Mouse (Mus musculus): ENCODE results near the gene Ssh2.
A peak's percentile ranks its signal among the peaks of the same experiment; 100 is the strongest.
"Not testable (repeated sequence)": the region's sequence is repeated elsewhere in the genome, so short reads cannot be mapped to it uniquely, and the experiment has no call there.

Gene Ssh2

DNA sequence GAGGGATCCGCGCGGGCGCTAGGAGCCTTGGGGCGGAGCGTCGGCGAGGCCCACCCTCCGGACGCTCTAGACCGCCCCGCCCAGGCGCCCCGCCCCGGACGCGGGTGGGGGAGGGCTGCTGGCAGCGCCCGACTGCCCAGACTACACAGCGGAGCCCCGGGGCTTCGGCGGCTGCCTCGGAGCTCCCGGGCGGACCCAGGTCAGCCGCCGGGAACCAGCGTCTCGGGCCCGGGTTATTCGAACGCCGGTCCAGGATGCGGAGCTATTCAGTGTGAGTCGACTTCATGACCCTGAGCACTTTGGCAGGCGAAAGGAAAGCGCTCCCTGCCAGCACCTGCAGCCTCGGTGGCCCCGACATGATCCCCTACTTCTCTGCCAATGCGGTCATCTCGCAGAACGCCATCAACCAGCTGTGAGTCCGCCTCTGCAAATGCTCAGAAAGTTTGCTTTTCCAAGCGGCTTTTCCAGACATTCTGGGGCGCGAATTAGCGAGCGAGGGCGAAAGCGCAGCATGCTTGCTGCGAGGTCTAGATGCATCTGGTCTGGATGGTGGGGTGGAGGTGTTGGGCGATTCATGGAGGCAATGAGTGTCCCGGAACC lies 132.2 kb downstream of the Ssh2 start:
- DNase-seq (ENCODE audit: low spot score in 2 of 2) = peak; percentile 93 to 94

DNA sequence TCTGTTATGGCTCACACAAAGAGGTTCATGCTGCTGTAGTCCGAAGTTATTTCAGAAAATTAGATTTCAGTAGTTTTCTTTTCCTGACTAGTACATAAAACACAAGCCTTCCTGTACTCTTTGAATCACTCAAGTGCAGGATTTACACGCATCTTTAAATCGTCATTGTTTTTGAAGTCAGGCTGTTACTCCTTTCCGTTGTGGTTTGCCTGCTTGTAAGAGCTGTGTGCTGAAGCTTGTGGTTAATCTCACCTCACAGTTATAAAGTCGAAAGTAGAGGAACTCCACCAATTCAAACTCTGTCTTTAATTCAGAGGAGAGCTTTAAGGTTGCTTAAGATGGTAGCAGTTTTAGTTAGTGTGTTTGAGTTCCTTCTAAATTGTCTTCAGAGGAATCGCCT lies 132.9 kb downstream of the Ssh2 start:
- peak; percentile 69 to 73 for DNase-seq (ENCODE audit: low spot score in 2 of 2)

DNA sequence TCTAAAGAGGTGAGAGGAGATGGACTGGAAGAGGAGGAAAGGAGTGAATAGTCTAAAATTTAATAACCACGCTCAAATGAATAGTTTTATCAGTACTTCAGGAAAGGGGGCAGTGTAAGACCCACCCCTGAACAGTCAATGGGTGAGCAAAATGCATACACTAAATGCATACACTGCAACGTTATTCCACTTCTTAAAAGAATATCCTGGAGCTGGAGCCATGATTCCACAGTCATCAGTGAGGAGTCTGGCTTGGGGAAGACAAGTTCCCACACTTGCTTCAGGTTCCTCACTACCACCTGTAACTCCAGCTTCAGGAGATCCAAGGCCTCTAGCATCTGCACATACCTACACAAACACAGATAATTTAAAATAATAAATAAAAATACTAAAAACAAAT lies 133.6 kb downstream of the Ssh2 start:
- no peak for DNase-seq (ENCODE audit: low spot score in 2 of 2)

DNA sequence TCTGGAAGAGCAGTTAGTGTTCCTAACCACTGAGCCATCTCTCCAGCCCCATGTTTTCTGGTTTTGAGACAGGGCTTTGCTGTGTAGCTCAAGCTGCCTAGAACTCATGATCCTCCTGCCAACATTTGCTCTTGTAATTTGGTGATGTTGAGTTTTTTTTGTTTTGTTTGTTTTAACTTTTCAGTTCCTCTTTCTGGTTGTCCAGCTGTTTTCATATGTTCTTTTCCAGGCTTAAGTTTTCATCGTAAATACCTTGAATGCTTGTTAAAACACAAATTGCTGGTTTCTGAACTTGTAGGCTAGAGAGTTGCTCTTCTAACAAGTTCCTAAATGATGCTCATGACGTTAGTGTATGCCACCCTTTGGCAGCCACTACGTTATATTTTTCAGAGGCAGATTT lies 139.0 kb downstream of the Ssh2 start:
- DNase-seq (ENCODE audit: low spot score in 2 of 2) = no peak

DNA sequence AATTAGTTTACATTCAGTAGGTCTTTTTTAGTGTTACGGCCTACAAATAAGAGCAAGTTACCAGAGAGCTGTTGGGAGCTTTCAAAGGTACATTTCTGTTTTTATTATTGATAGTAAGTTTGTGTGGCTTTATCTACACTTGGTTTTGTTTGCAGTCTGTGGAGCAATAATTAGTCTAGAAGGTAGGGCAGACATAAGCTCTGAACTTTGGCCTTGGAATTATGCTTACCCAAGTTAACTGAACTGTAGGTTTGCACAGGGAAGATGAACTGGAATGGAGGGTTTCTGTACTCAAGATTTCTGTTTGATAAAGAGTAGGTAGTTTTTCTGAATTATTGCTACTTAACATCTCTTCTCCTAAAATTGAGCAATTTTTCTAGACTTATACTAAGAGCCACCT lies 141.8 kb downstream of the Ssh2 start:
- no peak for DNase-seq (ENCODE audit: low spot score in 2 of 2)

DNA sequence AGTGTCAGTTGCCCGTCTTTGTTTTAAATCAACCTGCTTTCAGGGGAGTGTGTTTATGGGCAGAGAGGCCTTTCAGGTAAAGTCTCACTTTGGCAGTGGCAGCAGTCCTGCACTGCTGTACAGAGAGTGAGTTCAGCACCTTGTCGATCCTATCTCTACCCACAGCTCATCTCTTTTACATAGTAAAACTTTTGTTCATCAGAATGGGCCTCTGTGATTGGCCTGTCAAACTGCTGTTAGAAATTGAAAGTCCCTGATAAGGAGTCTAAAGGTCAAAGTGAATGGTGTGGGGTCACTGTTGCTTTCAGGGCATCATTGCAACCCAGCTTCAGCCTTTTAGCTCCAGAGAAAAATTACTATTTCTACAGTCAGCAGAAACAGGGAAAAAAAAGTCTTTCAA lies 147.4 kb downstream of the Ssh2 start:
- no peak for DNase-seq (ENCODE audit: low spot score in 2 of 2)

DNA sequence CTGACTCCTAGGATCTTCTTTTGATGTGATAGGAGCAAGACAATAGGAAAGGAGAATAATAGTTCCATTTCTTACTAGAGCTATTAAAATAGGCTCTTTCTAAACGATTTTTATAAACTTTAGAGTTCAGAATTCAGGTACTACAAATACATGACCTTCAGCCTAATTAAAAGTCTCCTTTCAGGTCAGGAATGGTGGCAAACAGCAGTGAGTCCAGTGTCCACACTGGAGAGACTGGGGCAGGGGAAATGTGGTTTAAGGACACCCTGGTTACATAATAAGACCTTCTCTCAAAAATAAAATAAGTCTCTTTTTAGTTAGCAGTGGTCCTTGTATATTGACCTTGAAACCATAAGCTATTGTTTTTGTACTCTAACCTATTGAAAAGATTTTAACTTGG lies 148.3 kb downstream of the Ssh2 start:
- DNase-seq (ENCODE audit: low spot score in 2 of 2) = no peak

DNA sequence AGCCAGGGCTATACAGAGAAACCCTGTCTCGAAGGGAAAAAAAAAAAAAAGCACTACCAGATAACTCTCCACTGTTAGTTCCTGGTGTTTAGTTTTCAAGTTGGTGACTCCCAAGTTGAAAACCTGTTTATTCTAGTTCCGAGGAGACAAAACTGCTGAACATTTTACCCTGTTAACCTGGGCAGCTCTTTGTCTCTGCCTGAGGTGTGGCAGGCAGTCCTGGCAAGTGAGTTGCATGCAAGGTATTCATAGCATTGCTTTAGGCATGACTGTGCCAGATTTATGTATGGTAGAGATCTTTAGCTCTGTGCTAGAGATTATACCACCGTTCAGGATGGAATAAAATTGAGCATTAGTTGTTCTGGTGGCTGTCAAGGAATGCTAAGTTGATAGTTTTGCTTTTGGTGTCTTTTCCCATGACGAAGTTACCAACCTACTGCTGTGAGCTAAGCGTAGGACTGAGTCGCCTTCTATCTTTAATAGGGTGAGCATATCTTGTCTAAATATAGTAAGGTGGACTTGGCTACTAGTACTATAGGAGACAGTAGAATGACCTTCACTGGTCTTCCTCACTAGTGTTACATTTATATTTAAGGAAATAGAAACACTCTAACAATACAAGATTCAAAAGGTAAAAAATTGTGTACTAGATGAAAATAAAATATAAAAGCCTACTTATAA lies 149.8 kb downstream of the Ssh2 start:
- DNase-seq (ENCODE audit: low spot score in 2 of 2) = no peak

DNA sequence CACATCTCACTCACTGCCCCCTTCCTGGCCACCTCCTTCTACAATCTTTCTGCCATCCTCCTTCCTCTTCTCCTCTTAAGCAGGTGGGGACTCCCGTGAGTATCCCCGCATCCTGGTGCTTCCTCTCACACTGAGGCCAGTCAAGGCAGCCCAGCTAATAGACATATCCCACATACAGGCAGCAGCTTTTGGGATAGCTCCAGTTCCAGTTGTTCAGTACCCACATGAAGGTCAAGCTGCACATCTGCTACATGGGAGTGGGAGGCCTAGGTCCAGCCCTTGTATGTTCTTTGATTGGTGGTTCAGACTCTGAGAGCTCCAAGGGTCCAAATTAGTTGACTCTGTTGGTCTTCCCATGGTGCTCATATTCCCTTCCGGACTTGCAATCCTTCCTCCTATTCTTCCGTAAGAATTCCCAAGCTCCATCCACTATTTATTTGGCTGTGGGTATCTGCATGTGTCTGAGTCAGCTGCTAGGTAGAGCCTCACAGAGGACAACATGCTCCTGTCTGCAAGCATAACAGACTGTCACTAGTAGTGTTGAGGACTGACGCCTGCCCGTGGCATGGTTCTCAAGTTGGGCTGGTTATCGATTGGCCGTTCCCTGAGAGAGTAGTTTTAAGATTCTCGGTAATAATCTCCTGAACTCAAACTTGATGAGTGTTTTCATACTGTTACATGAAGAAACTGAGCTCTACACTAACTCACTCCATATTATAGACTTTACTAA lies 151.6 kb downstream of the Ssh2 start:
- no peak for DNase-seq (ENCODE audit: low spot score in 2 of 2)

DNA sequence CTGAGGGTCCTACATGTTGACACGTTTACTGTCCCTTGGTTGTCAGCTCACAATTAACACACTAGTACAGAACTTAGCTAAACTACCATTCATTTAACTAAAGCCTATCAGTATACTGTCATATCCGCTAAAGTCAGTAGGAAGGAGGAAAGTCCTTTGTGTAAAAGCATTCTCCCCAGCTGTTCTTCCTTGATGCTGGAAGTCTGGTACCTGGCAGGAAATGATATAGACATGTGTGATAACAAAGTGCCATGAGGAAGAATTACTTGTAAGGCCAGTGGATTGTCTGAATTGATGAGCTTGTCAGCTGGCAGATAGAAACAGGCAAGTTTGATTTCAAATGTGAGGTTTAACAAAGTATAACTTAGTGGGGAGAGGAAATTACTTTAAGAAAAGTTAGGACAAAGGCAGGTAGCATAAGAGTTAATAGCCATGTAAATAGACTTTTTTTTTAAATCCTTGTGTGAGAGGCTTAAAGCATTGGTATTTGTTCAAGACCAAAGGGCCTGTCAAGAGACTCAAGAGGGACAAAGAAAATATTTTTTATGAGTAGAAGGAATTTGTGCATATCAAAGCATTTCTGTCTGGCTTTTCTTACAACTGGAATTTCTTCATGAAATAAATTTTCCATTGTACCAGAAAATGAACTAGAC lies 153.2 kb downstream of the Ssh2 start:
- DNase-seq (ENCODE audit: low spot score in 2 of 2) = no peak

DNA sequence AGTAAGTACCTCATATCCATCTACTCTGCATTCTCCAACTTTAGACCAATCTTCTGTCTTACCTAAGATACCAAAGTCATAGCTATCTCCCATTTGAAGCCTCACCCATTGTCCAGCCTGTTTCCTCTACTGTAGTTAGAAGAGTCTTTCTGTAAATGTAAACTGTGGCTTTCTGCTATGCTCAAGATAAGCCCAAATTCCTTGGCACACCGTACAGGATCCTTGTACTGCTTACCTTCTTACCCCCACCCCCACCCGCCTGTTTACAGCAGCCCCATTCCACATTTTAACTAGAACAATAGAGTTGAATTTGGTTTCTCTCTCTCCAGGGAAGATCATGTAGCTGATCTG lies 153.7 kb downstream of the Ssh2 start:
- DNase-seq (ENCODE audit: low spot score in 2 of 2) = no peak

DNA sequence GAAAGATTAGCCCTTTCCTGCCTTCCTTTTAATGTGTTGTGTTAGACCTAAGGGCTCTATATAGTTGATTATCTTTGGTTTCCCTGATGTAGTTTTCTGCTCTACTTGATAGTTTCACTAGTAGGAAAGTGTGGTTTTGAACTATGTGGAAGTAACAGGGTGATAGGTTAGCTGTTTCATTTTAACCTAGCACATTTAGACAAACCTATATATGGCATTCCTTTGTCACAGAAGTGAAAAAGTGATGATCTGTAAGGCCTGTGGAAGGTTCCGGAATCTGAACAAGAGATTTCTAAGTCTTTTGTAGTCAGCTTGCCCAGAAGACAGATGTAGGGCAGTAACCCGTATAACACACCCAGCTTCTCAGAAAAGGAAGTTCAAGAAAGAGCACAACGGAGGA lies 155.0 kb downstream of the Ssh2 start:
- peak; percentile 58 to 66 for DNase-seq (ENCODE audit: low spot score in 2 of 2)

DNA sequence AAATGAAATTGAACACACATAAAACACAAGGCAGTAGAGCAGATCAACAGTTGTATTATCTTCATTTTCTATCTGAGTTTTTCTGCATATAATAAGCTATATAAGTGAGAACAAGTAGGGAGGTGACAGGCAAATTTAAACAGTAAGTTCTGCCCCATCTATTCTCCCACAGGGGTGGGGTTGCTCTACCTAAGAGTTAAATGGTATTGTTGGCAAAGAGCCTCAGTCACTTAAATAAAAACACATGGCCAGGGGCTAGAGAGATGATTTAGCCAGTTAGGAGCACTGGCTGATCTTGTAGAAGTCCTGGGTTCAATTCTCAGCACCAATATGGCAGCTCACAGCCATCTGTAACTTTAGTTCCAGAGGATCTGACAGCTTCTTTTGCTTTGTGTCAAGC lies 155.6 kb downstream of the Ssh2 start:
- no peak for DNase-seq (ENCODE audit: low spot score in 2 of 2)

DNA sequence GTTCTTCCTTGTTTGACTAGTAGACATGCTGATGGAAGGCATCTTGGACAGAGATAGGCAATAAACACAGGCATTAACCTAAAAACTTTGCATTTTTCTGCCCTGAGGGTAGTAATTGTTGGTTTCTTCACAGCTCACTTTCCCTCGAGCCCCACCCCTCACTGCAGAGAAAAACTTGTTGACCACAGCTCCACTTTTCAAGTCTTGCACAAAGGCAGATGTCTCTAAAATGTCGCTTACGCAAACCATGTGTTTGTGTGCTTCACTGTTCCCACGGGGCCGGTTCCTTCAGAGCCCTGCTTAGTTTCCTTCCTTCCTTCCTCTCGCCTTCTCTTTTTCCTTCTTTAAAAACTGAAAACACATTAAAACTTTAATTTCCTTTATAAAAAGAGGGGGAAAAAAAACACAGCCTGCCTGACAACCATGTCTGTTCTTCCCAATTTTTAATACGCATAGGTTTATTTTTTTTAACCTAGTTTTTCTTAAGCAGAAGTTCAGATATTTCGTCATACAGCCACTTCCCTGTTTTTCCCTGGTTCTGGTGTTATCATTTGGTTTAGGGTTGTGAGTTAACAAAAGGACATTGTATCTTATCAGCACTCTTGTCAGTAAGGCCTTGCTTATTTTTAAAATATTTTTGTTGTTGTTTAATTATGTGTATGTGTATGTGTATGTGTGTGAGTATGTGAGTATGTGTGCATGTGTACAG lies 156.3 kb downstream of the Ssh2 start:
- peak; percentile 79 to 81 for DNase-seq (ENCODE audit: low spot score in 2 of 2)

DNA sequence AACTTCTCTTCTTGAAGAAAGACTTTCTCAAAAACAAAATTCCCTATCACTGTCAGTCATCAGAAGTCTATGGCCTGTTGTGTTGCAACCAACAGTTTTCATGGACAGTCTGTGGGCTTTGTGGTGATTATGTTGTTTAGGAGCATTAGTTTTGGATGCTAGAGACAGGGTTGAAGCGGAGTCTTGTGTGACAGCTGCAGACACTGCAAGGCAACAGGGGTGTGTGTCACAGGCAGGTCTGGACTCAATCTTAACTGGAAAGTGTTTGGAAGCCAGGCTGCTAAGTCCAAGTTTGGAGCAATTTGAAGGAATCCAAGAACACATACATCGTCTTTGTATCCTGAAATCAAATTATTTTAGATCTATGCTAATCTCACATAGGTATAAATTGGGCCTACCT lies 162.5 kb downstream of the Ssh2 start:
- no peak for DNase-seq (ENCODE audit: low spot score in 2 of 2)

DNA sequence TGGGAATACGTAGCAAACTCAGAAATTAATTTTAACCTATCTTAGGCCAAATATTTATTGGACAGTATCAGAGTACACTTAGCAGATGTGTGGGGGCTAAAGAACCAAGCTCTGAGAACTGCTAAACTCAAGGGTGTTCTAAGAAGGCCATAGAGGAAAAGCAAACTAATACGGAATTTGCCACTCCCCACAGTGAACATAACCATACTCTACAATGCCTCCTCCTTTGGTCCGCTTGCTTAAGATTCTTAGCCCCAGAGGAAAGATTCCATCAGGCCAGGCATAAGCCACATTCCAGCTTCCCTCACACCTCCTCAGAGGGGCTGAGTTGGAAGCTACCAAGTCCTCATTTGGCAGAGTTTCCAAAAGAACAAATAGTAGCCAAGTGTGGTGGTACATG lies 165.1 kb downstream of the Ssh2 start:
- no peak for DNase-seq (ENCODE audit: low spot score in 2 of 2)

DNA sequence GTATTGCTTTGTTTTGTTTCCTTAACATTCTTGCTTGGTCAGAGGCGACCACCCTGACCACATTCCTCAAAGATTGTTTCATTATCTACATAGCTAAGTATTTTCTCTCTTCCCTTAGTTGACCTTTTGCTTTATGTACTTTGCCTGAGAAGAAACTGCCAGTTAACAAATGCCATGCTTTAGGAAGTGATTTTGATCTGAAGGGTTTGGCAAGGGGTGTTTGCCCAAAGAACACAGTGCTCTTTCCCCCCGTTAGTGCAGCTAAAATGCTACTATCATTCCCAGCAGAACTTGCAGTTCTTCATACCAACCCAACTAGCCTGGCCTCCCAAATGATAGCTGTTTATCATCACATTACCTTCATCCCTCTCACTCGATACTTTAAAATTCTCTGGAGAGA lies 168.1 kb downstream of the Ssh2 start:
- DNase-seq (ENCODE audit: low spot score in 2 of 2) = no peak

DNA sequence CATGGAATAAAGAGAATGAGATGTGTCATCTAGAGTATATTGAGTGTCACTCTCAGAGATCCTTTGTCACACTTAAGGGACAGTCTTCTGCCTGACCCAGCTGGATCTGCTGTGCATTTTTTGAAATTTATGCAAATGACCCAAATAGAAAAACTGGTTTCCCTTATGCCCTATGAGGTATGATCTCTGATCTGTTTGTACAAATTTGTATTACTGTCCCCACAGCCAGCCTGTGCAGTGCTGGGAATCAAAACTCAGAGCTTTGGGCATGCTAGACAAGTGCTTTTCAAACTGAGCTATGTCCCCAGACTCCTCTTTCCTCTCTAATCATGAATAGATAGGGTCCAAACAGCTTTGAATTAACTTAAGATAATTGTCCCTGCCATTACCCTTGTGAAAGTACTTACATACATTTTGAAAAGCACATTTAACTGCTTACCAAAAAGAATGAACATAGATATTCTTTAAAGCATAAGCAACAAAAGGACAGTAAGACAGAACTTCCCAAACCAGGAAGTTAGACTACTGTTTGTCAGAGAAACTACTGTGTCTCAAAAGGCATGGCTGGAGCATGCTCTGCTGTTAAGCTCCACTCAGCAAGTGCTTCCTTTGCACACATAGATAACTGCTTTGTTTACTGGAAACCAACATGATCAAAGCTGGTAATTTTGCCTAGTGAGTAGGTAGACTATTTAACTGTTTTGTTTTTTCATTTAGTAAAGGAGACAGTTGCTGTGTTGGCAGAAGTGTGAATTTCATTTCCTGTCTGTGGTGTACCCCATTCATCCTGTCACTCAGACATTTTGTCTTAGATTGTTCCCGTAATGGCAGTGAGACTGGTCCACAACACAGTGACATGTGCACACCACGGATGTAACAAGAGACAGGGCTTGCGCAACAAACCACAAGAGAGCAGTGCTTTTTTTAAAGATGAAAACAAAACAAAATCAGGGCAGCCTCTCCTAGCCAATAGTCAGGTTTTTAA lies 169.9 kb downstream of the Ssh2 start:
- peak; percentile 83 to 85 for DNase-seq (ENCODE audit: low spot score in 2 of 2)

DNA sequence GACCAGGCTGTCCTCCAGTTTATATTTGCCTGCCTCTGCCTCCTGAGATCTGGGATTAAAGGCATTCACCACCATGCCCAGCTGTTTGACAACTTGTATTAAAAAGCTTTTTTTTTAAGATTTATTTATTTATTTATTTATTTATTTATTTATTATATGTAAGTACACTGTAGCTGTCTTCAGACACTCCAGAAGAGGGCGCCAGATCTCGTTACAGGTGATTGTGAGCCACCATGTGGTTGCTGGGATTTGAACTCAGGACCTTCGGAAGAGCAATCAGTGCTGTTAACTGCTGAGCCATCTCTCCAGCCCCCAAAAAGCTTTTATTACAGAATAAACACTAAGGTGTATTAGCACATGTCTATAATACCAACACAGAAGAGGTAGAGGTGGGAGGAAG lies 172.1 kb downstream of the Ssh2 start:
- DNase-seq (ENCODE audit: low spot score in 2 of 2) = not testable (repeated sequence)

DNA sequence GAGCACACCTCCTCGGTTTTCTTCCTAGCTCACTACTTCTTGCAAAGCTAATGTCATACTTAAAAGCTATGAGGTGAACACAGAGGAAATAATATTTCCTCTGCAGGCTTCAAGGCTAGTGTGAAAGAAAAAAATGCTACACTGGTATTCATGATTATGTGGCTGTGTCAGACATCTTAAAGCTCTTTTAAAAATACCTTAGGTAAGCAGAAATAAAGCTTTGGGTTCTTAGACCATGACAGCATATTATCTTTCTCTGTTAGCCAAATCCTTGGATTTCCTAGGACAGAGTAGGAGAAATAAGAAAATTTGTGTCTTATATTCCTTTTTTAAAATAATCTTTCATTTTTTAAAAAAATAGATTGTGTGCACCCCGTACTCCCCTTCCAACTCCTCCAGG lies 179.5 kb downstream of the Ssh2 start:
- no peak for DNase-seq (ENCODE audit: low spot score in 2 of 2)

DNA sequence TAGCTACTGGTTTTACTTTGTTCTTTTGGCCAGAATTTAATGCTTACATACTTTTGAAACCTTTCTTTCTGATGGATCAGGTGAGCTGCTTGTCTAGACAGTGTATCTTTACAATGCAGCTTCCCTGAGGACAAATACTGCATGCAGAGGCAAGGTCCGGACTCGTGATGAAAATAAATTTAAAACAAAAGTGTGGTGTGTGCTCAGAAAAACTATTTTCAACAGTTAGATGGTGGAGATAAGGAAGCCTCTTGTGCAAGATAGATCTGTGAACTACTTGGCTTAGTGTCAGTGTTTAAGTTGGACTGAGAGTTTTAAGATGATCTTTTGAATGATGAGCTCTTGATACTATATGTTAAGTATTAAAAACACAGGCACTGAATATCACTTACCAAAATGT lies 186.4 kb downstream of the Ssh2 start:
- no peak for DNase-seq (ENCODE audit: low spot score in 2 of 2)

Data from spleen, postnatal 36 days (tissue).